Mouse (Mus musculus): ENCODE measurements around the gene Enc1. TPM values are rescaled to one million over a fixed set of nuclear protein-coding genes. Genes with fewer than 3 reads are reported as not detected.

Gene Enc1
- total RNA-seq (2017), result 4.5 and 5.5 TPM in 2 replicates

- ATAC-seq (replicated peaks in 1 of 2; ENCODE audit: insufficient read depth in 1 of 2, low FRiP score in 2 of 2, low TSS enrichment in 1 of 2, low read depth in 1 of 2, poor library complexity in 2 of 2, severe bottlenecking in 2 of 2), result peak; percentile 78 to 86
Measured at GRCm38 (mm10) chr13:97240965-97241786, at the start of gene Enc1. Enc1 (plus strand) TSS chr13:97241105.

DNA sequence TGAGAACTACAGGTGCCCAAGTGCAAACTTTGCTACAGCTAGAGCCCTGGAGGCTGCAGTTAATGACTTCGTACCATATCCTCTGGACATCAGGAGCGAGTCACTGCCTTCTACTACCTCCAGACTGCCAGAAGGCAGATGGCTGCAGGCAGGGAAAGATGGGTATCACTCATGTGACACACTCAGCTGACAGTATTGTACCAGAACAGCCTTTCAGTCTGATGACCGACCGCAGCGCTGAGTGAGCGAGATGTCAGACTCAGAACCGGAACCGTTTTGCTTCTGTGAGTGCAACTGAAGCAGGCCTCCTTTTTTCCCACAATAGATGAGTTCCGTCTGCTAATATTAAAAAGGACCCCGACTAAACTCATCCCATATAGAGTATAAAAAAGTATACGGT, 48.3 kb upstream of the Enc1 start:
- ATAC-seq (replicated peaks in 1 of 2; ENCODE audit: insufficient read depth in 1 of 2, low FRiP score in 2 of 2, low TSS enrichment in 1 of 2, low read depth in 1 of 2, poor library complexity in 2 of 2, severe bottlenecking in 2 of 2), result no peak

- no peak for ATAC-seq (replicated peaks in 1 of 2; ENCODE audit: insufficient read depth in 1 of 2, low FRiP score in 2 of 2, low TSS enrichment in 1 of 2, low read depth in 1 of 2, poor library complexity in 2 of 2, severe bottlenecking in 2 of 2)
Measured at GRCm38 (mm10) chr13:97193420-97193819, 47.5 kb upstream of the Enc1 start.

GRCm38 (mm10) chr13:97196186-97196924, 44.5 kb upstream of the Enc1 start:
- ATAC-seq (replicated peaks in 1 of 2; ENCODE audit: insufficient read depth in 1 of 2, low FRiP score in 2 of 2, low TSS enrichment in 1 of 2, low read depth in 1 of 2, poor library complexity in 2 of 2, severe bottlenecking in 2 of 2), result no peak

DNA sequence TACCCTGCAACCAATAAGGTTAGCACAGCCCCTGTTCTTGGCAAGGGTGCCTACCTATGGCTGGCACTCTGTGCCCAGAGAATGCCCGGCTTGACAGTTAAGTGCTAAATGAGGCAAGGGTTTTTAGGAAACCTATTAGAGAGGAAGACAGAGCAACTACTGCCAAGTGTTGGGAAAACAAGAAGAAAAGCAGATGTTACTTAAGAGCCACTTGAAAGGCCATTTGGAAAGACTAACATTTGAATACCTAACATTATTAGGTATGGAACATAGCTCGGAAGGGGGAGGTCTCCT, 44.0 kb upstream of the Enc1 start:
- no peak; a peak in 1 of 4 replicates for ATAC-seq (replicated peaks in 1 of 2; ENCODE audit: insufficient read depth in 1 of 2, low FRiP score in 2 of 2, low TSS enrichment in 1 of 2, low read depth in 1 of 2, poor library complexity in 2 of 2, severe bottlenecking in 2 of 2)

DNA sequence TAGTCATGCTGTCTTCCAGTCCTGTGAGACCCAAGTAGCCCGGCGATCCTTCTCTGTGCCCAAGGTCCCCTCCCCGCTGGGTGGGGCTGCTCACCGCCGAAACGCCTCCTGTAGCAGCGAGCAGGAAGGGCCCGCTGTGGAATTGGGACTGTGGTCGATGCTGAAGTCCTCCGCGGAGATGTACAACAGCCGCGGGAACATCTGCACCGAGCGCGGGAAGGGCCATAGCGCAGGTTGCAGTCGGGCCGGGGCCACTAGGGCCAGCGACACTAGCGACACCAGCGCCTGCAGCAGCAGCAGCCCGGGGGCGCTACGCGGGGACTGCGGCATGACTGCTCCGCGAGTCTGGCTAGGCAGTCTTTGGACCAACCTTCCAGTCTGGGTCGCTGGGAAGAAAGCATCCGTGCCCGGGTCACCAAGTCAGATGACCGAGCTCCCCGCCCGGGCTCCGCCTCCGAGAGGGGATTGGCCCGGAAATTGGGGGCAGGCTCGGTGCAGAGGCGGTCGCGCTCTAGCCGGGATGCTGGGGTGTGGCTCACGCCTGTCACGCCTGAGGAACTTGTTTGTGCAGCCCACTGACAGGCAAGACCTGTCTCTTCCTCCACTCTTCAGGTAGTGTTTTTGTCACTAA, 42.9 kb upstream of the Enc1 start, which contains the start of gene Hexb:
TSS of gene Hexb (minus strand) at position 426 of the 631 bp plus-strand sequence.
- ATAC-seq (replicated peaks in 1 of 2; ENCODE audit: insufficient read depth in 1 of 2, low FRiP score in 2 of 2, low TSS enrichment in 1 of 2, low read depth in 1 of 2, poor library complexity in 2 of 2, severe bottlenecking in 2 of 2), result peak; percentile 95 to 97

DNA sequence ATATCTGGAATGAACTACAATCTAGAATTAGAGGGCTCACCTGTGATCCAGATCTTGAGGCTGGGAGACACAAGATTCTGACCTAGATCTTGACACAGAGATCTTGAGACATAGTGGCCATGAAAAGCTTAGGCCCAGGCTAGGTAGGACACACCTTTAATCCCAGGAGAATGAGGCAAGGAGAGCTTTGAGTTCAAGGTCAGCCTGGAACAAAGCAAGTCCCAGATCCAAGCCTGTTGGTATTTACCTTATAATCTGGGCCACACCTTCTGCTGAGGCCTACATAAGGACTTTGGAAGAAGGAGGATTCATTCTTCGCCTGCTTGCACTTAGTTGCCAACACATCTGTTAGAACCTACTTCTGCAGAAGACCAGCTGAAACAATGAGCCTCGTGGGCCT, 41.8 kb upstream of the Enc1 start:
- no peak for ATAC-seq (replicated peaks in 1 of 2; ENCODE audit: insufficient read depth in 1 of 2, low FRiP score in 2 of 2, low TSS enrichment in 1 of 2, low read depth in 1 of 2, poor library complexity in 2 of 2, severe bottlenecking in 2 of 2)

GRCm38 (mm10) chr13:97201076-97201475, 39.8 kb upstream of the Enc1 start:
- ATAC-seq (replicated peaks in 1 of 2; ENCODE audit: insufficient read depth in 1 of 2, low FRiP score in 2 of 2, low TSS enrichment in 1 of 2, low read depth in 1 of 2, poor library complexity in 2 of 2, severe bottlenecking in 2 of 2), result no peak

DNA sequence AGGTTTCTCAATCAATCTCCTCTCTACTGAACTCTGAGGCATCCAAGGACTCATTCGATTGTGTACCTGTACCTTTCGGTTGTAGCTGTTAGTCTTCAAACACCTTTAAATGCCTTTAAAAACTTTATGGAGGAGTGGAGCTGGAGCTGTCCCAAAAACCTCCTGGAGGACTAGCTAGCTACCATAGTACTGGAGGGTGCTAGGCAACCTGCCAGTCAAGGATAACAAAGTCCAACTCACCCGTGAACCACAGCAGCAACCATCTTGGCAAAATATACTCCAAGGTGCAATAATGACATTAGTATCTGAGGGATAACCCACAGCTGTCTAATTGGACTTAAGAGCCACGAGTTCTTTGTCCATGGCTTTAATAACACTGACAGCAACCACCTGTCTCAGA, 39.0 kb upstream of the Enc1 start:
- no peak for ATAC-seq (replicated peaks in 1 of 2; ENCODE audit: insufficient read depth in 1 of 2, low FRiP score in 2 of 2, low TSS enrichment in 1 of 2, low read depth in 1 of 2, poor library complexity in 2 of 2, severe bottlenecking in 2 of 2)

DNA sequence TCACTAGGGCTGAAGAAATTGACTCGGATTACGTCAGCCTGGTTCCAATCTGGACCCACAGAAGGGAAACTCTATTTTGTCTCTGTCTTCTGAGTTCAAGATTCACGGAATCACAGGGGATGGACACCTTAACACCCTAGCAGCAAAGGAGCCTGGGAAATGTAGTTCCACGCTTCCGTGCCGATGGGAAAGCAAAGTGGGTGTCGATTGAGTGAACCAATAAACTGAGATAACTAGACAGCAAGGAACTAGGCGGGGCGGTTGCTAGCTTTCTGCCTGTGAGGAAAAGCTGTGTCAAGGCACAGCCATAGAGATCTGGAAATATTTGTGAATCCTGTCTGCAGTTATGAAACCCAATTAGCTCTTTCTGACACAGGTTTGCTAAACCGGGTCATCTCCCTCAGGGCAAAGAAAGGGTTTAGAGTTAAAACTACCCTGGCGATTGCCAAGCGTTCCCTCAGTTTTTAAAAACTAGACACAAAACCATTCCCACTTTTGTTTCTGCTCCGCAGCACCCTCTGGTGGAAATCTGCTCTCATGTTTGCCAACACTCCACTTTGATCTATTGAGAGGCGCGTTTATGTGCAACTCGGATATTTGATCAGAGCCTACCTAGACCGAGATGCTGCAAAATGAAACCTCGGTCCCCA, 35.7 kb upstream of the Enc1 start:
- peak; percentile 75 to 77 for ATAC-seq (replicated peaks in 1 of 2; ENCODE audit: insufficient read depth in 1 of 2, low FRiP score in 2 of 2, low TSS enrichment in 1 of 2, low read depth in 1 of 2, poor library complexity in 2 of 2, severe bottlenecking in 2 of 2)

GRCm38 (mm10) chr13:97206046-97206445, 34.9 kb upstream of the Enc1 start:
- no peak for ATAC-seq (replicated peaks in 1 of 2; ENCODE audit: insufficient read depth in 1 of 2, low FRiP score in 2 of 2, low TSS enrichment in 1 of 2, low read depth in 1 of 2, poor library complexity in 2 of 2, severe bottlenecking in 2 of 2)

- no peak for ATAC-seq (replicated peaks in 1 of 2; ENCODE audit: insufficient read depth in 1 of 2, low FRiP score in 2 of 2, low TSS enrichment in 1 of 2, low read depth in 1 of 2, poor library complexity in 2 of 2, severe bottlenecking in 2 of 2)
Measured at GRCm38 (mm10) chr13:97207472-97208111, 33.3 kb upstream of the Enc1 start.

DNA sequence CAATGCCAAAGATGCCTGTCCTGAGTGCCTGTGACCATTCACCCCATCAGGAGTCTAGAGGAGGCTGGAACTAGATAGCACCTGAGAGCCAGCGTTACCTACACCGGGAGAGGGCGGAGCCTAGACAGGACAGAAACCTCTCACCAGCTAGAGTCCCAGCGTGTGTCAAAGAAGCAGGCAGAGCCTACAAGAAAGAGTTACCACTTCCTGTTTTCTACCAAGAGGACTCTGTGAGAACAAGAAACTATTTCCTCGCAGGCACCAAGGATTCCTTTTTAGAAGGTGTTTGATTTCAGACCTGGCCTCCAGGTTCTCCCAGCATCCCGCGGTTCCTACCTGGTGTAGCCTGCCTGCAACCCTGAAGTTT, 32.8 kb upstream of the Enc1 start:
- peak; percentile 67 to 77 for ATAC-seq (replicated peaks in 1 of 2; ENCODE audit: insufficient read depth in 1 of 2, low FRiP score in 2 of 2, low TSS enrichment in 1 of 2, low read depth in 1 of 2, poor library complexity in 2 of 2, severe bottlenecking in 2 of 2)

GRCm38 (mm10) chr13:97208500-97209010, 32.4 kb upstream of the Enc1 start:
- no peak for ATAC-seq (replicated peaks in 1 of 2; ENCODE audit: insufficient read depth in 1 of 2, low FRiP score in 2 of 2, low TSS enrichment in 1 of 2, low read depth in 1 of 2, poor library complexity in 2 of 2, severe bottlenecking in 2 of 2)

- ATAC-seq (replicated peaks in 1 of 2; ENCODE audit: insufficient read depth in 1 of 2, low FRiP score in 2 of 2, low TSS enrichment in 1 of 2, low read depth in 1 of 2, poor library complexity in 2 of 2, severe bottlenecking in 2 of 2), result no peak
Measured at GRCm38 (mm10) chr13:97214583-97215268, 26.2 kb upstream of the Enc1 start.

- no peak for ATAC-seq (replicated peaks in 1 of 2; ENCODE audit: insufficient read depth in 1 of 2, low FRiP score in 2 of 2, low TSS enrichment in 1 of 2, low read depth in 1 of 2, poor library complexity in 2 of 2, severe bottlenecking in 2 of 2)
Measured at GRCm38 (mm10) chr13:97215563-97215962, 25.3 kb upstream of the Enc1 start.

DNA sequence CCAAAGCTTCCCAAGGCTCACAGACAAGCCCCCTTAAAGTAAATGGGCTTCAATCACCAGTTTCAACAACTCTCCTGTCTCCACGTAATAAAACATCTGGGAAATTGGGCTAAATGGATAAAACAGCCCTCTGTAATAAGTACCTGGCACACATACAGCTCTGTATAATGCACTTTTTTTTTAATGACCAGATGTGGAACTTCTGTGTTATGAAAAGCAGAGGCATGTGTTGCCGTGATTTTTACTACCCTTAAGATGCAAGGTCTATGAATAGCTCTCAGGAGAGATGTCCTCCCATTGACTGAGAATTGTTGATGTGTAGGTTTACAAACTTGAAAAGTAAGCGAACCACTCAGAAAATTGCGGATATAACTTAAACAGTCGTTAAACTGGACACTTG, 24.7 kb upstream of the Enc1 start:
- no peak for ATAC-seq (replicated peaks in 1 of 2; ENCODE audit: insufficient read depth in 1 of 2, low FRiP score in 2 of 2, low TSS enrichment in 1 of 2, low read depth in 1 of 2, poor library complexity in 2 of 2, severe bottlenecking in 2 of 2)

Measured in hematopoietic stem cell, adult 5-6 weeks (primary cell).